Mouse (Mus musculus) liver, postnatal 0 days (tissue): ENCODE results near the gene Actr3.

Experiments
- CTCF ChIP-seq: sonication (generic); IDR thresholded peaks from 2 replicates; pipeline ENCODE4 v1.5.1; 2016; ENCODE audit warnings: antibody characterized with exemption, low read depth
- EP300 ChIP-seq: IDR thresholded peaks from 2 replicates; pipeline ENCODE4 v1.6.1; 2016; ENCODE audit warnings: antibody characterized with exemption, low read depth, mild to moderate bottlenecking

DNA sequence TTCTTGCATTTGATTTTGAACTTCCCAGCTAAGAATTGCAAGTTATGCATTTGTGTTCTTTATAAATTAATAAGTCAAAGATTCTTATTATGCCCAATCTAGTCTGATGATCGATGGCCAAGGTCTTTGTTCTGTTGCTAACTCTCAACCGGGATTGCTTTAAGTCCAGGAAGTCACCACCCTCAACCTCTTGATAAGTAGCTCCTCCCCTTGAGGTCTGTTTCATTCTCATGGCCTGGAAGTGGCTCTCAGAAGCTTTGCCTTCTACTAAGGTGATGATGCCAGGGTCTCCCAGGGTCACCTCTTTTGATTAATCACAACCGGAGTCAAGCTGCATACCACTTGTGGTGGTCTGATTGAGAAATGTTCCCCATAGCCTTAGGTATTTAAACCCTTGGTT, 38.3 kb upstream of the Actr3 start:
- TF ChIP-seq CTCF: no peak
- no peak for TF ChIP-seq EP300
